Mouse (Mus musculus) stomach, embryonic 16.5 days (tissue): Measurements from ENCODE around the gene Fyttd1. TPM values are rescaled to one million over a fixed set of nuclear protein-coding genes. Genes with fewer than 3 reads are reported as not detected.
A peak's percentile ranks its signal among the peaks of the same experiment; 100 is the strongest.
"Not testable (repeated sequence)": the region's sequence is repeated elsewhere in the genome, so short reads cannot be mapped to it uniquely, and the experiment has no call there.

ENCODE experiments used
- ATAC-seq: fragments of 200-750 bp; cut with Nextera tagmentation; 2 replicates; pipeline ENCODE4 v1.8.0; 2017; ENCODE audit warnings: moderate number of reproducible peaks, moderate TSS enrichment; ENCODE audit not compliant: insufficient read depth, low FRiP score
- H3K27ac ChIP-seq: fragments of 300-500 bp; sonication (generic); 2 replicates; pipeline ENCODE4 v1.5.1; 2014; ENCODE audit warnings: low read length
- H3K27me3 ChIP-seq: fragments of 300-500 bp; sonication (generic); 2 replicates; pipeline ENCODE4 v1.6.1; 2014; ENCODE audit warnings: low read length, control low read depth, mixed read lengths; ENCODE audit not compliant: control insufficient read depth, insufficient read depth
- H3K36me3 ChIP-seq: fragments of 300-500 bp; sonication (generic); 2 replicates; pipeline ENCODE4 v1.6.1; 2014; ENCODE audit warnings: low read length; ENCODE audit not compliant: control insufficient read depth, insufficient read depth
- H3K4me1 ChIP-seq: fragments of 300-500 bp; sonication (generic); 2 replicates; pipeline ENCODE4 v1.6.1; 2014; ENCODE audit warnings: low read length, control low read depth, mixed read lengths; ENCODE audit not compliant: control insufficient read depth, insufficient read depth
- H3K4me2 ChIP-seq: fragments of 300-500 bp; sonication (generic); 2 replicates; pipeline ENCODE4 v1.6.1; 2014; ENCODE audit warnings: low read depth, low read length, mixed read lengths
- H3K4me3 ChIP-seq: fragments of 300-500 bp; sonication (generic); replicated peaks from 2 replicates; pipeline ENCODE4 v1.5.1; 2014; ENCODE audit warnings: mild to moderate bottlenecking, low read length
- H3K9ac ChIP-seq: fragments of 300-500 bp; sonication (generic); 2 replicates; pipeline ENCODE4 v1.6.1; 2014; ENCODE audit warnings: low read length
- H3K9me3 ChIP-seq: fragments of 300-500 bp; sonication (generic); replicated peaks from 2 replicates; pipeline ENCODE4 v1.6.1; 2016; ENCODE audit warnings: low read length, control low read depth; ENCODE audit not compliant: control insufficient read depth
- WGBS: fragments of 180-500 bp; shearing (Covaris S2); extraction: QIAGEN DNeasy Blood & Tissue Kit; methylation state at CpG from one replicate; pipeline ENCODE4 v1.1.7; 2014; 5-methylcytosine and 5-hydroxymethylcytosine counted together
- polyA plus RNA-seq: library from polyadenylated mRNA; unstranded; fragments of >200 nt; fragmentation: Nextera tagmentation; extraction: Ambion mirVana; gene quantifications from 2 replicates; pipeline ENCODE4 v1.2.1, GENCODE M21; 2015

The Fyttd1 gene
- polyA plus RNA-seq, 1 experiment from 2014 or later, result 92.5 TPM

DNA sequence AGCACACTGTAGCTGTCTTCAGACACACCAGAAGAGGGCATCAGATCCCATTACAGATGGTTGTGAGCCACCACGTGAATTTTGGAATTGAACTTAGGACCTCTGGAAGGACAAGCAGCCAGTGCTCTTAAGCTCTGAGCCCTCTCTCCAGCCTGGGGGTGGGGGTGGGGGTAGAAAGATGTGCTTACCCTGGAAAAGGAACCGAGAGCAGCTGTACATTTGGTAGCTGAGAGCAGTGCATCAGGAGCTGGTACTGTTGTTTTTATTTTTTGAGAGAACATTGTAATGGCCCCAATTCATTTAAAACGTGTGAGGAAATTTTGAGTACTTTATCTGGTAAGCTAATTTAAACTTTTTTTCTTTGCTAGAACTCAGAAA lies 24.7 kb downstream of the Fyttd1 start:
- no peak overlapping the region for H3K27ac ChIP-seq
- no peaks in the 10 kb centered on the region for H3K27me3 ChIP-seq
- WGBS, result 58% methylated on average over 3 of the region's 3 CpGs
- no peaks in the 10 kb centered on the region for H3K9me3 ChIP-seq
- no peak overlapping the region for H3K4me2 ChIP-seq
- no peak overlapping the region for H3K4me3 ChIP-seq
- no peak overlapping the region for H3K9ac ChIP-seq
- ATAC-seq, result no peak
- H3K4me1 ChIP-seq, result no peaks in the 10 kb centered on the region
- peaks cover 3% of the 10 kb centered on the region; the same call in 1 of the 2 replicates for H3K36me3 ChIP-seq

GRCm38 (mm10) chr16:32906186-32906585 lies 28.9 kb downstream of the Fyttd1 start:
- Histone ChIP-seq H3K4me3 (no peak overlapping the region), H3K27ac (no peak overlapping the region), H3K4me2 (no peak overlapping the region), H3K9me3 (no peaks in the 10 kb centered on the region), H3K4me1 (no peaks in the 10 kb centered on the region), H3K27me3 (no peaks in the 10 kb centered on the region), H3K36me3 (peaks cover 3% of the 10 kb centered on the region; the same call in 1 of the 2 replicates), H3K9ac (no peak overlapping the region)
- no peak for ATAC-seq
- 79% methylated on average over 2 of the region's 2 CpGs for WGBS

- no peaks in the 10 kb centered on the region for H3K4me1 ChIP-seq
- 67% methylated on average over 8 of the region's 8 CpGs for WGBS
- H3K4me2 ChIP-seq, result no peak overlapping the region
- H3K4me3 ChIP-seq, result no peak overlapping the region
- peaks cover 3% of the 10 kb centered on the region; the same call in 1 of the 2 replicates for H3K36me3 ChIP-seq
- no peak for ATAC-seq
- H3K9ac ChIP-seq, result no peak overlapping the region
- no peak overlapping the region for H3K27ac ChIP-seq
- no peaks in the 10 kb centered on the region for H3K27me3 ChIP-seq
- H3K9me3 ChIP-seq, result no peaks in the 10 kb centered on the region
Observed at GRCm38 (mm10) chr16:32906727-32907126, 29.4 kb downstream of the Fyttd1 start.

DNA sequence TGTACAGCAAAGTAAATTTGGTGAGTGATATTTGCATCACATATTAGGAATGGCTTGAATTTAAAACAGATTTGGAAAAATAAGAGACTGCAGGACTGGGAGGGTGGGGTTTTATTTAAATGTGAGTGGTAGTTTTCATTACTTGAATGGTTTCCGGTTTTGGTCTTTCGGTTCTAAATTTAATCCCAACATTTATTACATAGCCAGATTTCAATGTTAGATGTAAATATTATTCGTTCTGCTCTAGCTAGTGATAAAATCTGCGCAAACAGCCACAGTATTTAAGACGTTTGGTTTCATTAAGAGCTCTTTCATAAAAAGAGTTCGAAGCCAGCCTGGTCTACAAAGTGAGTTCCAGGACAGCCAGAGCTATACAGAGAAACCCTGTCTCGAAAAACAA lies 35.9 kb downstream of the Fyttd1 start:
- H3K27me3 ChIP-seq, result no peaks in the 10 kb centered on the region

DNA sequence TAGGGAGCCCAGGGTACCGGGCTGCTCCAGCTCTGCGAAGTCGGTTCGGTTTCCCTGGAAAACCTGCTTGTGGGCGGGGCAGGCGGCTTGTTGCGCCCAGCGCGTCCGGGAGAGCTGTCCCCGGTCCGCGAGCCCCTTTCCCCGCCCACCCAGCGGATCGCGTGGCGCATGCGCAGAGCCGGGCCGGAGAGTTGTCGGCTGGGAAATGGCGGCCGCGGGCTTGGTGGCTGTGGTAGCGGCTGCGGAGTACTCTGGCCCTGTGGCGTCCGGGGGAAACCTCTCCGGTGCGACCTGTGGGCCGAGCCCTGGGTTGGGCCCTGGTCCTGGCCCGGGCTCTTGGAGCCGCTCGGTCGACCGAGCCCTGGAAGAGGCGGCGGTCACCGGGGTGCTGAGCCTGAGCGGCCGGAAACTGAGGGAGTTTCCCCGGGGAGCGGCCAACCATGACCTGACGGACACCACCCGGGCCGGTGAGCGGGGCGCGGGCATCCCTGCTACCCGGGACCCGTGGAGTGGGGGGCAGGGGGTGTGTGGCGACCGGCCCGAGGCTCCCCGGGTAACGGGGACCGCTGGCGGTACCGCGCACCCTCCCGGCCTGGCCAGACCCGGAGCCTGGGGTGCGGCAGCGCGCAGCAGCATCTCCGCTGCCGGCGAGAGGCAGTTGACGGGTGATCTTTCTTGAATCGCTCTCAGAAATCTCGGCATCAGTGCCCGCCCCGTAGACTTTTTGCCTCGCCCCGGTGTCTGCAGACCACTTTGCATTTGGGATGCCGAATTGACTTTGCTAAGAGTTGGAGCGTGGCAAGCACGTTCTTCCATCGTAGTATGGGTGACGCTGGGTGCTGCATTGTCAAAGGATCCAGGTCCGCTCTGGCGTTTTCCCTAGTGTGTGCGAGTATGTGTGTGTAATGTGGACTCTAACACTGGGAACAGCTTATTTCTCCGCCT lies 36.9 kb downstream of the Fyttd1 start, which contains the start of gene Lrch3:
Lrch3 (plus strand) TSS at position 164 of the 945 bp plus-strand sequence.
- Histone ChIP-seq H3K27ac (peak within 1 kb of the TSS; percentile 83), H3K9ac (peak within 1 kb of the TSS; percentile 94), H3K36me3 (no peaks in the 10 kb centered on the region), H3K9me3 (no peaks in the 10 kb centered on the region), H3K4me1 (peaks cover 10% of the 10 kb centered on the region), H3K4me2 (peak within 1 kb of the TSS; percentile 71), H3K4me3 (peak within 1 kb of the TSS; percentile 90), H3K27me3 (no peaks in the 10 kb centered on the region)
- ATAC-seq, result peak; percentile 93
- under 1% methylated on average over 81 of the region's 85 CpGs for WGBS

More for the DNA sequence above, 35.9 kb downstream of the Fyttd1 start:
- Histone ChIP-seq H3K36me3 (no peaks in the 10 kb centered on the region), H3K9ac (no peak overlapping the region), H3K4me2 (peak overlapping the region; percentile 71), H3K27ac (no peak overlapping the region), H3K4me1 (peaks cover 10% of the 10 kb centered on the region), H3K9me3 (no peaks in the 10 kb centered on the region), H3K4me3 (peak overlapping the region; percentile 90; the same call in 1 of the 2 replicates)
- WGBS, result 51% methylated on average over 7 of the region's 7 CpGs
- ATAC-seq, result no peak

- peak overlapping the region; percentile 29 for H3K4me3 ChIP-seq
Observed at GRCm38 (mm10) chr16:32915292-32916068, 38.2 kb downstream of the Fyttd1 start.

DNA sequence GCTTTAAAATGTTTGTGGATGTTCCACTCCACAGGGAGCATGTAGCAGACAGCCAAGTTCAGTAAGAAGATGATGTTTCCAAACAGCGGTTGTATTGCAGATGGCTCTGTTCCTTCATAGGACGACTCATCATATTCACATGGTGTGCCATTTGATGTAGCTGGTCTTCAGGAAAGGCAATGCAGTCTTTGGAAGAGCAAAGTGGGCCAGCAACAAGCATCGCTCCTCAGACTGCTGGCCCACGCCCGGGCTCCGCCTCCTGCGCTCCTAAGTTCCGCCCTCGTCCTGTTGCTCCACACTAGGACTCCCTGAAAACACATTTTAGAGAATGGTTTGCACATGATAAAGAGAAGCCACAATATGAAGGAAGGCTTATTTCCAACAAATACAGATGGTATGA lies 49.3 kb downstream of the Fyttd1 start:
- H3K4me3 ChIP-seq, H3K36me3 ChIP-seq, H3K9ac ChIP-seq, H3K4me1 ChIP-seq, H3K27ac ChIP-seq, H3K4me2 ChIP-seq, H3K27me3 ChIP-seq, H3K9me3 ChIP-seq, ATAC-seq: not testable (repeated sequence)
- WGBS, result 90% methylated on average over 9 of the region's 9 CpGs

More at GRCm38 (mm10) chr16:32915292-32916068, 38.2 kb downstream of the Fyttd1 start:
- no peaks in the 10 kb centered on the region for H3K36me3 ChIP-seq
- ATAC-seq, result no peak
- peaks cover 10% of the 10 kb centered on the region for H3K4me1 ChIP-seq
- peak overlapping the region; percentile 57 for H3K4me2 ChIP-seq
- H3K9ac ChIP-seq, result no peak overlapping the region; the same call in 1 of the 2 replicates
- no peak overlapping the region for H3K27ac ChIP-seq
- no peaks in the 10 kb centered on the region for H3K9me3 ChIP-seq
- 60% methylated on average over 9 of the region's 9 CpGs for WGBS
- H3K27me3 ChIP-seq, result no peaks in the 10 kb centered on the region

DNA sequence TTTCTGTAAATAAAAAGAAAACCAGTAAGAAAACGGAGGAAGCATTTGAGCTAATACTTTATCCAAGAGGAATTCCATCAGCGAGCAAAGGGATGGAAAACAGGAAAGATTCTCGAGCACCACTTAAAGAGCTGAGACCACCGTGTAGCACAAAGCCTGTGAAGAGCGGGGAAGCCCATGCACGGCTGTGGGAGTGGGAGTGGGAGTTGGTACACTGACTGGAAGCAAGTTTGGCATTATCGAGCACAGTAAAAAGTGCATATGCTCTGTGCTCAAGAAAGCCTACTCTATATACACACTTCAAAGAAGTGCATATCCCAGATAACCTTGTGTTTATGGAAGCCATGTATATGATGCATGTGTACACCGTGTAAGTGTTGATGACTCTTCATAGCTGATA lies 49.7 kb downstream of the Fyttd1 start:
- ATAC-seq, result no peak
- Histone ChIP-seq H3K9ac (no peak overlapping the region), H3K4me3 (no peak overlapping the region), H3K4me2 (no peak overlapping the region), H3K4me1 (no peaks in the 10 kb centered on the region), H3K9me3 (no peaks in the 10 kb centered on the region), H3K27ac (no peak overlapping the region), H3K27me3 (no peaks in the 10 kb centered on the region), H3K36me3 (peaks cover 3% of the 10 kb centered on the region; the same call in 1 of the 2 replicates)
- 86% methylated on average over 8 of the region's 8 CpGs for WGBS
